In genomic region chr3:67132521-67132920, GRCm38 (mm10) we compare ENCODE assay signal across 26 mouse cellular contexts.
A peak's percentile ranks its signal among the peaks of the same experiment; 100 is the strongest.
DNase-seq lines count a peak whose midpoint lies in the region; ATAC-seq and TF ChIP-seq lines count a peak whose summit lies in the region.
"Had no signal": no experiment of that assay in that cellular context is flagged by ENCODE, and none has a peak within 500 bp of the region (broad histone marks: within the 10 kb centered on the region; RNA-seq: fewer than 3 reads in every experiment).

No protein-coding gene starts in this region.

- H3K4me1 ChIP-seq in intestine, postnatal 0 days (replicated peaks; ENCODE audit: control insufficient read depth, insufficient read depth, low read length), result no peaks in the 10 kb centered on the region
- no peaks in the 10 kb centered on the region for H3K4me1 ChIP-seq in intestine, embryonic 15.5 days (replicated peaks)
- no peaks in the 10 kb centered on the region for H3K4me1 ChIP-seq in MEL (ENCODE audit: control insufficient read depth in 1 of 2, insufficient read depth in 2 of 2, low read length in 2 of 2)
- no peaks in the 10 kb centered on the region for H3K4me1 ChIP-seq in midbrain, embryonic 15.5 days
- no peaks in the 10 kb centered on the region for H3K4me1 ChIP-seq in heart, embryonic 12.5 days (replicated peaks)
- H3K4me1 ChIP-seq: embryonic facial prominence, embryonic 10.5 days; forebrain, embryonic 15.5 days; limb, embryonic 13.5 days; liver, embryonic 15.5 days had no signal

- H3K4me2 ChIP-seq in intestine, postnatal 0 days (replicated peaks; ENCODE audit: low read depth), result no peak overlapping the region
- H3K4me2 ChIP-seq in intestine, embryonic 15.5 days (replicated peaks), result no peak overlapping the region
- no peak overlapping the region for H3K4me2 ChIP-seq in midbrain, embryonic 15.5 days
- no peak overlapping the region for H3K4me2 ChIP-seq in heart, embryonic 12.5 days
- H3K4me2 ChIP-seq: forebrain, embryonic 15.5 days; heart, embryonic 13.5 days; limb, embryonic 13.5 days; liver, embryonic 15.5 days had no signal

- peak; percentile 24 for TF ChIP-seq CTCF in intestine, postnatal 0 days (IDR thresholded peaks at IDR 0.05; ENCODE audit: low read depth)
- TF ChIP-seq CTCF in MEL (IDR thresholded peaks at IDR 0.05 in 2 of 3, conservative IDR thresholded peaks at IDR 0.05 in 1 of 3; ENCODE audit: control insufficient read depth in 1 of 3, insufficient read depth in 1 of 3, low read depth in 2 of 3, low read length in 3 of 3, poor library complexity in 1 of 3, severe bottlenecking in 1 of 3), result peak in 2 of 3 experiments; percentile 33 to 42; a peak in 4 of 6 replicates

- no peaks in the 10 kb centered on the region for H3K36me3 ChIP-seq in intestine, postnatal 0 days (ENCODE audit: control insufficient read depth, insufficient read depth)
- no peaks in the 10 kb centered on the region for H3K36me3 ChIP-seq in intestine, embryonic 15.5 days
- H3K36me3 ChIP-seq in MEL (ENCODE audit: control insufficient read depth in 1 of 2, insufficient read depth in 2 of 2, low read length in 2 of 2), result no peaks in the 10 kb centered on the region
- no peaks in the 10 kb centered on the region for H3K36me3 ChIP-seq in midbrain, embryonic 15.5 days (replicated peaks)
- H3K36me3 ChIP-seq in heart, embryonic 12.5 days, result peaks cover 6% of the 10 kb centered on the region; the same call in 1 of the 2 replicates
- H3K36me3 ChIP-seq: forebrain, embryonic 15.5 days; liver, embryonic 15.5 days had no signal

- peak; percentile 28 for TF ChIP-seq RAD21 in MEL (IDR thresholded peaks at IDR 0.05; ENCODE audit: low read depth, low read length)

- no peak overlapping the region for H3K27ac ChIP-seq in intestine, postnatal 0 days (ENCODE audit: low read depth, low read length)
- no peak overlapping the region for H3K27ac ChIP-seq in intestine, embryonic 15.5 days
- H3K27ac ChIP-seq in MEL (ENCODE audit: control insufficient read depth, low read depth, low read length), result no peak overlapping the region
- no peak overlapping the region for H3K27ac ChIP-seq in midbrain, embryonic 15.5 days
- H3K27ac ChIP-seq in heart, embryonic 12.5 days (ENCODE audit: poor library complexity, severe bottlenecking), result no peak overlapping the region
- H3K27ac ChIP-seq: embryonic facial prominence, embryonic 10.5 days; forebrain, embryonic 15.5 days; heart, embryonic 13.5 days; hindbrain, postnatal 0 days; kidney, postnatal 0 days; limb, embryonic 13.5 days; liver, embryonic 15.5 days; macrophage; stomach, postnatal 0 days had no signal

- WGBS in intestine, postnatal 0 days, result 74% methylated on average over 3 of the region's 3 CpGs
- 68% methylated on average over 3 of the region's 3 CpGs for WGBS in intestine, embryonic 15.5 days
- 78% methylated on average over 3 of the region's 3 CpGs for WGBS in midbrain, embryonic 15.5 days
- WGBS in heart, embryonic 12.5 days, result 69% methylated on average over 3 of the region's 3 CpGs

- no peaks in the 10 kb centered on the region for H3K27me3 ChIP-seq in intestine, postnatal 0 days (replicated peaks; ENCODE audit: control insufficient read depth, insufficient read depth, low read length)
- no peaks in the 10 kb centered on the region for H3K27me3 ChIP-seq in intestine, embryonic 15.5 days (replicated peaks)
- H3K27me3 ChIP-seq in MEL (ENCODE audit: control insufficient read depth in 1 of 2, insufficient read depth in 2 of 2, low read length in 2 of 2), result no peaks in the 10 kb centered on the region
- H3K27me3 ChIP-seq in midbrain, embryonic 15.5 days (replicated peaks), result no peaks in the 10 kb centered on the region
- H3K27me3 ChIP-seq in heart, embryonic 12.5 days (replicated peaks), result no peaks in the 10 kb centered on the region
- H3K27me3 ChIP-seq: forebrain, embryonic 15.5 days; heart, embryonic 13.5 days; limb, embryonic 13.5 days; liver, embryonic 15.5 days had no signal

- TF ChIP-seq POLR2A in MEL (IDR thresholded peaks at IDR 0.05; ENCODE audit: control insufficient read depth in 1 of 2, insufficient read depth in 1 of 2, low read depth in 1 of 2, low read length in 2 of 2, poor library complexity in 1 of 2), result no peak

- peaks cover 6% of the 10 kb centered on the region; the same call in 1 of the 2 replicates for H3K9me3 ChIP-seq in intestine, postnatal 0 days (ENCODE audit: control insufficient read depth)
- no peaks in the 10 kb centered on the region for H3K9me3 ChIP-seq in intestine, embryonic 15.5 days
- no peaks in the 10 kb centered on the region for H3K9me3 ChIP-seq in MEL (replicated peaks; ENCODE audit: insufficient read depth, low read length)
- 0 out of 2 replicates have a peak, but pooled peaks cover 7% of the 10 kb centered on the region for H3K9me3 ChIP-seq in midbrain, embryonic 15.5 days
- H3K9me3 ChIP-seq in heart, embryonic 12.5 days (replicated peaks), result peaks cover 9% of the 10 kb centered on the region

- no peak overlapping the region for H3K9ac ChIP-seq in intestine, postnatal 0 days (ENCODE audit: low read depth, low read length)
- no peak overlapping the region for H3K9ac ChIP-seq in intestine, embryonic 15.5 days
- no peak overlapping the region for H3K9ac ChIP-seq in MEL (ENCODE audit: control insufficient read depth, low read depth, low read length, poor library complexity, severe bottlenecking)
- H3K9ac ChIP-seq in midbrain, embryonic 15.5 days, result no peak overlapping the region
- no peak overlapping the region for H3K9ac ChIP-seq in heart, embryonic 12.5 days
- H3K9ac ChIP-seq: forebrain, embryonic 15.5 days; heart, embryonic 13.5 days; limb, embryonic 13.5 days; liver, embryonic 15.5 days had no signal

- peak; percentile 7 to 11 for DNase-seq in B cell, adult 2 months
- peak; percentile 20 for DNase-seq in MEL (ENCODE audit: low read depth, low spot score)
- peak; percentile 1 for DNase-seq in c-Kit-positive CD71-positive TER-119-positive erythroid progenitor cells, embryonic 14.5 days (ENCODE audit: low spot score)
- DNase-seq in kidney, postnatal 25 days, result no peak
- DNase-seq: adrenal gland, postnatal 36 days; cerebellum, adult 11-12 months; cerebellum, postnatal 10 days; heart, postnatal 14 days; kidney, adult 18-20 months; thymus, adult 2 months had no signal

- no peak for TF ChIP-seq EP300 in MEL (IDR thresholded peaks at IDR 0.05; ENCODE audit: low read depth in 1 of 2, low read length in 2 of 2)

- no peak for ATAC-seq in intestine, postnatal 0 days
- no peak for ATAC-seq in intestine, embryonic 15.5 days
- no peak for ATAC-seq in midbrain, embryonic 15.5 days (replicated peaks)
- ATAC-seq in heart, embryonic 12.5 days (ENCODE audit: insufficient number of reproducible peaks, low FRiP score), result no peak
- ATAC-seq: forebrain, embryonic 15.5 days; hindbrain, postnatal 0 days; lung, postnatal 0 days; midbrain, embryonic 16.5 days had no signal

- H3K79me2 ChIP-seq in MEL (ENCODE audit: control insufficient read depth, insufficient read depth, low read length, poor library complexity), result no peaks in the 10 kb centered on the region

- H3K4me3 ChIP-seq in intestine, postnatal 0 days (ENCODE audit: low read depth, low read length), result no peak overlapping the region
- no peak overlapping the region for H3K4me3 ChIP-seq in intestine, embryonic 15.5 days (replicated peaks)
- no peak overlapping the region for H3K4me3 ChIP-seq in MEL (ENCODE audit: control insufficient read depth in 1 of 2, insufficient read depth in 1 of 2, low read depth in 2 of 2, low read length in 2 of 2)
- H3K4me3 ChIP-seq in midbrain, embryonic 15.5 days, result no peak overlapping the region
- H3K4me3 ChIP-seq in heart, embryonic 12.5 days, result no peak overlapping the region
- H3K4me3 ChIP-seq: embryonic facial prominence, embryonic 10.5 days; forebrain, embryonic 15.5 days; heart, embryonic 13.5 days; limb, embryonic 13.5 days; liver, embryonic 15.5 days; myocyte had no signal

TF ChIP-seq in MEL, 35 proteins besides CTCF, POLR2A, EP300 and RAD21:
- TF ChIP-seq SMC3 (IDR thresholded peaks at IDR 0.05; ENCODE audit: low read depth, low read length) (peak; percentile 17; the same call in 1 of the 2 replicates), MEF2A (IDR thresholded peaks at IDR 0.05; ENCODE audit: extremely low read depth, insufficient replicate concordance, low read depth, low read length, poor library complexity, severe bottlenecking) (no peak)

Comparison
In these comparisons a context has a peak if more than half of its experiments do, and no peak if none do; other contexts are left out.
1. DNase-seq: peak in B cell, adult 2 months (2 of 2), MEL (single experiment) and c-Kit-positive CD71-positive TER-119-positive erythroid progenitor cells, embryonic 14.5 days (single experiment); none in kidney, postnatal 25 days (0 of 2).